In the genomic region with DNA sequence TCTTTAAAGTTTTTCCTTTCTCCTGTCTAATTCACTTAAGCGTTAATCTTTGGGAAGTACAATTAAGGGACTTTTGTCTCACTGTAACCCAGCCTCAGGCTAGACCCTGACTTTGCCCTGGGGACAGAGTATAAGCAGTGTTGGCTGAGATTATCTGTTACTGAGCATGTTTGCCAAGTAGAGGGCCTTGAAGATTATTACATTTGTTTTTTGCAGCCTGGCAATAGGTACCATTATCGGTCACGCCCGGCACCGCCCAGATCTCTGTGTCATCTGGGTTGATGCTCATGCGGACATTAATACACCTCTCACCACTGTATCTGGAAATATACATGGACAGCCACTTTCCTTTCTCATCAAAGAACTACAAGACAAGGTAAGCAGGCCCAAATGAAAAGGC, we compare ENCODE assay signal across 23 mouse cellular contexts. TPM values are rescaled to one million over a fixed set of nuclear protein-coding genes. Genes with fewer than 3 reads are reported as not detected.
A peak's percentile ranks its signal among the peaks of the same experiment; 100 is the strongest.
DNase-seq lines count a peak whose midpoint lies in the region; ATAC-seq and TF ChIP-seq lines count a peak whose summit lies in the region.
"Had no signal": no experiment of that assay in that cellular context is flagged by ENCODE, and none has a peak within 500 bp of the region (broad histone marks: within the 10 kb centered on the region; RNA-seq: fewer than 3 reads in every experiment).

No protein-coding gene starts in this region.

- peak; percentile 31; the same call in 1 of the 2 replicates for ATAC-seq in intestine, embryonic 15.5 days
- peak; percentile 63 for ATAC-seq in intestine, embryonic 16.5 days
- ATAC-seq in frontal cortex, adult (ENCODE audit: low TSS enrichment), result no peak
- ATAC-seq: forebrain, embryonic 14.5 days; forebrain, embryonic 16.5 days had no signal

- H3K36me3 ChIP-seq in intestine, embryonic 15.5 days, result no peaks in the 10 kb centered on the region
- no peaks in the 10 kb centered on the region for H3K36me3 ChIP-seq in intestine, embryonic 16.5 days (ENCODE audit: control insufficient read depth, insufficient read depth, low read length)
- H3K36me3 ChIP-seq in small intestine, adult 2 months (ENCODE audit: control insufficient read depth, insufficient read depth, low read length), result peaks cover 51% of the 10 kb centered on the region

- no peaks in the 10 kb centered on the region for H3K9me3 ChIP-seq in intestine, embryonic 15.5 days
- H3K9me3 ChIP-seq in intestine, embryonic 16.5 days (ENCODE audit: control insufficient read depth, low read length), result no peaks in the 10 kb centered on the region
- H3K9me3 ChIP-seq: embryonic facial prominence, embryonic 13.5 days; embryonic facial prominence, embryonic 15.5 days; forebrain, embryonic 10.5 days; forebrain, embryonic 12.5 days had no signal

- TF ChIP-seq CTCF in small intestine, adult 2 months (IDR thresholded peaks at IDR 0.05; ENCODE audit: extremely low read depth, insufficient read length, insufficient replicate concordance, low read depth, low read length), result no peak

- TF ChIP-seq POLR2A in small intestine, adult 2 months (IDR thresholded peaks at IDR 0.05; ENCODE audit: low read depth, low read length), result no peak

- DNase-seq in kidney, adult 11 months, result peak; percentile 14
- DNase-seq in kidney, postnatal 36 days, result no peak
- DNase-seq in embryo, embryonic 10.5 days (ENCODE audit: low spot score), result no peak
- DNase-seq: adrenal gland, adult 2 months; adrenal gland, postnatal 10 days; adrenal gland, postnatal 36 days; cerebellum, adult 11-12 months; cerebellum, adult 2 months; cerebellum, adult 9-10 months; cerebellum, postnatal 10 days; cerebellum, postnatal 25 days; embryo, embryonic 11 days had no signal

- H3K4me2 ChIP-seq in intestine, embryonic 15.5 days (replicated peaks), result no peak overlapping the region
- H3K4me2 ChIP-seq in intestine, embryonic 16.5 days (ENCODE audit: low read depth, low read length), result no peak overlapping the region
- H3K4me2 ChIP-seq: embryonic facial prominence, embryonic 13.5 days; embryonic facial prominence, embryonic 15.5 days; forebrain, embryonic 12.5 days had no signal

- no peaks in the 10 kb centered on the region for H3K4me1 ChIP-seq in intestine, embryonic 15.5 days (replicated peaks)
- no peaks in the 10 kb centered on the region for H3K4me1 ChIP-seq in intestine, embryonic 16.5 days (ENCODE audit: control insufficient read depth, insufficient read depth, low read length)
- peaks cover 18% of the 10 kb centered on the region for H3K4me1 ChIP-seq in small intestine, adult 2 months (ENCODE audit: control insufficient read depth, insufficient read depth, insufficient read length, low read length)
- H3K4me1 ChIP-seq: embryonic facial prominence, embryonic 13.5 days; embryonic facial prominence, embryonic 15.5 days; forebrain, embryonic 10.5 days; forebrain, embryonic 12.5 days had no signal

- WGBS in intestine, embryonic 15.5 days, result 92% methylated on average over 6 of the region's 6 CpGs
- WGBS in intestine, embryonic 16.5 days, result 85% methylated on average over 6 of the region's 6 CpGs
- 41% methylated on average over 6 of the region's 6 CpGs for WGBS in small intestine, adult 2 months

- H3K9ac ChIP-seq in intestine, embryonic 15.5 days, result no peak overlapping the region
- H3K9ac ChIP-seq in intestine, embryonic 16.5 days (ENCODE audit: low read depth, low read length), result no peak overlapping the region
- H3K9ac ChIP-seq: embryonic facial prominence, embryonic 13.5 days; embryonic facial prominence, embryonic 15.5 days; forebrain, embryonic 12.5 days had no signal

- no peak overlapping the region for H3K27ac ChIP-seq in intestine, embryonic 15.5 days
- H3K27ac ChIP-seq in intestine, embryonic 16.5 days (ENCODE audit: low read length), result no peak overlapping the region
- peak overlapping the region; percentile 93 for H3K27ac ChIP-seq in small intestine, adult 2 months (ENCODE audit: insufficient read depth, low read depth, low read length)
- H3K27ac ChIP-seq: embryonic facial prominence, embryonic 13.5 days; embryonic facial prominence, embryonic 15.5 days; forebrain, embryonic 10.5 days; forebrain, embryonic 12.5 days had no signal

- no peaks in the 10 kb centered on the region for H3K27me3 ChIP-seq in intestine, embryonic 15.5 days (replicated peaks)
- no peaks in the 10 kb centered on the region for H3K27me3 ChIP-seq in intestine, embryonic 16.5 days (replicated peaks; ENCODE audit: control insufficient read depth, insufficient read depth, low read length)
- H3K27me3 ChIP-seq in small intestine, adult 2 months (ENCODE audit: control insufficient read depth, insufficient read depth, low read length), result no peaks in the 10 kb centered on the region
- H3K27me3 ChIP-seq: embryonic facial prominence, embryonic 13.5 days; embryonic facial prominence, embryonic 15.5 days; forebrain, embryonic 12.5 days had no signal

- H3K4me3 ChIP-seq in intestine, embryonic 15.5 days (replicated peaks), result no peak overlapping the region
- no peak overlapping the region for H3K4me3 ChIP-seq in intestine, embryonic 16.5 days (ENCODE audit: low read length)
- H3K4me3 ChIP-seq in small intestine, adult 2 months (ENCODE audit: low read depth, low read length), result no peak overlapping the region
- H3K4me3 ChIP-seq: embryonic facial prominence, embryonic 13.5 days; embryonic facial prominence, embryonic 15.5 days; erythroblast, embryonic 14.5 days; forebrain, embryonic 10.5 days; forebrain, embryonic 12.5 days had no signal

RNA-seq across cellular contexts. Expression of a gene that starts 19.1 kb away (rescaled TPM):
- 0.55 and 1.1 TPM in 2 replicates for polyA plus RNA-seq in intestine, embryonic 15.5 days (2015; fragmentation: Nextera tagmentation; extraction: Ambion mirVana)
- 0.75 and 0.82 TPM in 2 replicates for polyA plus RNA-seq in intestine, embryonic 16.5 days (2015; fragmentation: Nextera tagmentation; extraction: Ambion mirVana)
- 148 and 162 TPM in 2 replicates for polyA plus RNA-seq in small intestine, adult 2 months (2012; rRNA removed)
- polyA plus RNA-seq: adrenal gland, adult 2 months; erythroblast, embryonic 14.5 days had no signal

RNA-seq across cellular contexts. Expression of a gene that starts 22.8 kb away (rescaled TPM):
- polyA plus RNA-seq in intestine, embryonic 15.5 days (2015; fragmentation: Nextera tagmentation; extraction: Ambion mirVana), result 106 and 111 TPM in 2 replicates
- polyA plus RNA-seq in intestine, embryonic 16.5 days (2015; fragmentation: Nextera tagmentation; extraction: Ambion mirVana), result 111 and 117 TPM in 2 replicates
- polyA plus RNA-seq in small intestine, adult 2 months (2012; rRNA removed), result 23.4 and 56.8 TPM in 2 replicates

RNA-seq across cellular contexts. Expression of a gene that starts 42.4 kb away (rescaled TPM):
- polyA plus RNA-seq in intestine, embryonic 15.5 days (2015; fragmentation: Nextera tagmentation; extraction: Ambion mirVana), result 34.7 and 38.9 TPM in 2 replicates
- 37.4 and 39.0 TPM in 2 replicates for polyA plus RNA-seq in intestine, embryonic 16.5 days (2015; fragmentation: Nextera tagmentation; extraction: Ambion mirVana)
- 6.3 and 11.6 TPM in 2 replicates for polyA plus RNA-seq in small intestine, adult 2 months (2012; rRNA removed)

RNA-seq across cellular contexts. Expression of a gene that starts 59.1 kb away (rescaled TPM):
- 1.3 and 1.4 TPM in 2 replicates for polyA plus RNA-seq in intestine, embryonic 15.5 days (2015; fragmentation: Nextera tagmentation; extraction: Ambion mirVana)
- 0.94 and 1.2 TPM in 2 replicates for polyA plus RNA-seq in intestine, embryonic 16.5 days (2015; fragmentation: Nextera tagmentation; extraction: Ambion mirVana)
- polyA plus RNA-seq in small intestine, adult 2 months (2012; rRNA removed), result 0.44 and 0.47 TPM in 2 replicates

Comparison
In these comparisons a context has a peak if more than half of its experiments do, and no peak if none do; other contexts are left out.
1. RNA of a gene that starts 19.1 kb away (polyA plus RNA-seq): 148 to 162 TPM in small intestine, adult 2 months; 0.75 to 0.82 TPM in intestine, embryonic 16.5 days and 0.55 to 1.1 TPM in intestine, embryonic 15.5 days; every median in the first group is over 10 times any median in the second.